8 mouse cellular contexts compared by ENCODE assay signal in genomic region chr1:24677706-24678105, GRCm38 (mm10). TPM values are rescaled to one million over a fixed set of nuclear protein-coding genes. Genes with fewer than 3 reads are reported as not detected.
DNase-seq lines count a peak whose midpoint lies in the region; ATAC-seq and TF ChIP-seq lines count a peak whose summit lies in the region.

No protein-coding gene starts in this region.

- peak; percentile 17; the same call in 1 of the 2 replicates for ATAC-seq in forebrain, embryonic 15.5 days (replicated peaks)

- H3K4me3 ChIP-seq in forebrain, embryonic 15.5 days: peak overlapping the region; percentile 85
- peak overlapping the region; percentile 83 for H3K4me3 ChIP-seq in myocyte

- WGBS in forebrain, embryonic 15.5 days: 76% methylated on average over 9 of the region's 9 CpGs

- no peak overlapping the region for H3K27ac ChIP-seq in forebrain, embryonic 15.5 days (replicated peaks)

- H3K4me2 ChIP-seq in forebrain, embryonic 15.5 days (replicated peaks): peak overlapping the region; percentile 49
- peak overlapping the region; percentile 97 for H3K4me2 ChIP-seq in myocyte (ENCODE audit: low read depth)

- H3K27me3 ChIP-seq in forebrain, embryonic 15.5 days: no peaks in the 10 kb centered on the region
- no peaks in the 10 kb centered on the region for H3K27me3 ChIP-seq in myocyte (ENCODE audit: control insufficient read depth, insufficient read depth, insufficient read length)

- H3ac ChIP-seq in myocyte (ENCODE audit: control insufficient read depth, insufficient read length): no peak overlapping the region

- peak; percentile 27 for DNase-seq in layer of hippocampus, adult 11-12 months (ENCODE audit: low spot score)
- no peak for DNase-seq in layer of hippocampus, postnatal 36 days
- peak; percentile 73 for DNase-seq in R1 (ENCODE audit: low read depth, low spot score)
- peak; percentile 21 to 29 for DNase-seq in layer of hippocampus, adult 8-10 months (ENCODE audit: low spot score in 2 of 2)
- no peak for DNase-seq in adrenal gland, adult 18-20 months (ENCODE audit: low spot score in 2 of 2)
- DNase-seq in right cerebral cortex, postnatal 25 days: no peak

- TF ChIP-seq POLR2A in myocyte (IDR thresholded peaks at IDR 0.05; ENCODE audit: insufficient read length, low read depth): no peak

- no peaks in the 10 kb centered on the region for H3K9me3 ChIP-seq in forebrain, embryonic 15.5 days

- H3K4me1 ChIP-seq in forebrain, embryonic 15.5 days: peaks cover 10% of the 10 kb centered on the region

- peak overlapping the region; percentile 84 for H3K9ac ChIP-seq in forebrain, embryonic 15.5 days (replicated peaks)

- H3K79me2 ChIP-seq in myocyte (ENCODE audit: control insufficient read depth, insufficient read depth): peaks cover 19% of the 10 kb centered on the region

- H3K36me3 ChIP-seq in forebrain, embryonic 15.5 days: no peaks in the 10 kb centered on the region
- H3K36me3 ChIP-seq in myocyte (ENCODE audit: control insufficient read depth, insufficient read depth): no peaks in the 10 kb centered on the region

TF ChIP-seq in myocyte, 11 proteins besides CTCF, POLR2A, EP300 and RAD21:
- TF ChIP-seq TCF12 (IDR thresholded peaks at IDR 0.05; ENCODE audit: insufficient read depth, poor library complexity, severe bottlenecking): no peak
- no peak for TF ChIP-seq USF1 (IDR thresholded peaks at IDR 0.05; ENCODE audit: low read depth)
- no peak for TF ChIP-seq POLR2AphosphoS2 (IDR thresholded peaks at IDR 0.05; ENCODE audit: insufficient read length, low read depth)
- TF ChIP-seq TCF3 (IDR thresholded peaks at IDR 0.05; ENCODE audit: insufficient read length, low read depth): no peak
- no peak for TF ChIP-seq CEBPB (IDR thresholded peaks at IDR 0.05; ENCODE audit: insufficient read depth, poor library complexity, severe bottlenecking)
- no peak for TF ChIP-seq E2F4 (IDR thresholded peaks at IDR 0.05; ENCODE audit: insufficient read depth)
- no peak for TF ChIP-seq SRF (IDR thresholded peaks at IDR 0.05; ENCODE audit: control insufficient read depth, insufficient read length, low read depth)
- no peak for TF ChIP-seq MAX (IDR thresholded peaks at IDR 0.05; ENCODE audit: low read depth)
- no peak for TF ChIP-seq MYOG (IDR thresholded peaks at IDR 0.05; ENCODE audit: control insufficient read depth in 1 of 3, insufficient read depth in 1 of 3, insufficient read length in 2 of 3, low read depth in 2 of 3)
- no peak for TF ChIP-seq REST (IDR thresholded peaks at IDR 0.05; ENCODE audit: insufficient read depth, insufficient read length)
- TF ChIP-seq MYOD1 (IDR thresholded peaks at IDR 0.05; ENCODE audit: control insufficient read depth in 1 of 3, insufficient read length in 2 of 3, low read depth in 2 of 3): no peak
TF ChIP-seq in myocyte: peak in this region for 0.

RNA-seq across cellular contexts. Expression of gene Lmbrd1, which starts 0.7 kb away (rescaled TPM):
- 100 to 1,000 TPM in 1 of 2 experiments, 10 to 100 TPM in 1; 99.1 to 103 TPM for total RNA-seq in layer of hippocampus, postnatal 36 days (2021)
- polyA plus RNA-seq in forebrain, embryonic 15.5 days (2015; fragmentation: Nextera tagmentation; extraction: Ambion mirVana): 37.9 and 41.2 TPM in 2 replicates
- 100 to 1,000 TPM; 110 to 121 (median 115) TPM for total RNA-seq in layer of hippocampus, adult 8-10 months (2022)
- 26.6 TPM for polyA plus RNA-seq in myocyte (2012; fragmentation: generic; extraction: Trizol)
- total RNA-seq in adrenal gland, adult 18-20 months (2021): 10 to 100 TPM; 78.3 to 80.4 TPM

Comparison
In these comparisons a context has a peak if more than half of its experiments do, and no peak if none do; other contexts are left out.
1. DNase-seq: peak in layer of hippocampus, adult 11-12 months (single experiment), R1 (single experiment) and layer of hippocampus, adult 8-10 months (2 of 2); none in layer of hippocampus, postnatal 36 days (0 of 2), adrenal gland, adult 18-20 months (0 of 2) and right cerebral cortex, postnatal 25 days (single experiment).